Mouse (Mus musculus): ENCODE results near the gene Pxylp1.

DNA sequence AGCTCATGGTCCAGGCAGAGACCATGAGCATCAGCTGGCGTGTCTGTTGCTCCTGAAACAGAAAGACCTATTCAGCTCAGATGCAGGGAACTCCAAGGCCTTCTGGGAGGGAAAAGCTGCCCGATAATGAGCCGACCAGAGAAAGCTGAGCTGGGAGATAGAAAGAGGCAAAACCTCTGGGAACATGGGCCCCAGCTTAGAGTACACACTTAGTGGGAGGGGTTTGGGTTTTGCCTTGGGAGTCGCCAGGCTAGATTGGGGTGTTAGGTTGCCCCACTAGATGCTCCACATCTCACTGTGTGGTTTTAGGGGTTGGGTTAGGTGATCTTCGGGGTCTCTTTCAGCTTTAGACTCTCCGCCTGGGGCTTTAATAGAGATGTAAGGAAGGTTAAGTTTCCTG, 30.6 kb upstream of the Pxylp1 start:
- TF ChIP-seq CTCF (IDR thresholded peaks at IDR 0.05; ENCODE audit: extremely low read depth, insufficient read length, insufficient replicate concordance, low read depth, low read length) (no peak), POLR2A (IDR thresholded peaks at IDR 0.05; ENCODE audit: low read depth, low read length) (no peak)
